Mouse (Mus musculus) stomach, embryonic 14.5 days (tissue): ENCODE data around the gene Evl. TPM values are rescaled to one million over a fixed set of nuclear protein-coding genes. Genes with fewer than 3 reads are reported as not detected.

Source experiments
- ATAC-seq: fragments of 200-750 bp; cut with Nextera tagmentation; 2 replicates; pipeline ENCODE4 v1.8.0; 2017; ENCODE audit warnings: low read depth, moderate TSS enrichment; ENCODE audit not compliant: insufficient number of reproducible peaks, insufficient read depth, low FRiP score
- H3K27ac ChIP-seq: fragments of 300-500 bp; sonication (generic); 2 replicates; pipeline ENCODE4 v1.5.1; 2014; ENCODE audit warnings: mild to moderate bottlenecking, low read length, moderate library complexity, mixed read lengths
- H3K27me3 ChIP-seq: fragments of 300-500 bp; sonication (generic); 2 replicates; pipeline ENCODE4 v1.6.1; 2014; ENCODE audit warnings: low read length, control low read depth, mixed read lengths; ENCODE audit not compliant: control insufficient read depth, insufficient read depth
- H3K36me3 ChIP-seq: fragments of 300-500 bp; sonication (generic); 2 replicates; pipeline ENCODE4 v1.6.1; 2014; ENCODE audit warnings: mild to moderate bottlenecking, control low read depth, low read length, moderate library complexity, mixed read lengths; ENCODE audit not compliant: control insufficient read depth, insufficient read depth
- H3K4me1 ChIP-seq: fragments of 300-500 bp; sonication (generic); 2 replicates; pipeline ENCODE4 v1.6.1; 2014; ENCODE audit warnings: low read length, control low read depth, mixed read lengths; ENCODE audit not compliant: control insufficient read depth, insufficient read depth
- H3K4me2 ChIP-seq: fragments of 300-500 bp; sonication (generic); replicated peaks from 2 replicates; pipeline ENCODE4 v1.6.1; 2014; ENCODE audit warnings: low read depth, low read length, control low read depth
- H3K4me3 ChIP-seq: fragments of 300-500 bp; sonication (generic); 2 replicates; pipeline ENCODE4 v1.5.1; 2014; ENCODE audit warnings: low read depth, low read length, control low read depth
- H3K9ac ChIP-seq: fragments of 300-500 bp; sonication (generic); replicated peaks from 2 replicates; pipeline ENCODE4 v1.6.1; 2014; ENCODE audit warnings: low read depth, mild to moderate bottlenecking, control low read depth, low read length, moderate library complexity, mixed read lengths
- H3K9me3 ChIP-seq: fragments of 300-500 bp; sonication (generic); 2 replicates; pipeline ENCODE4 v1.6.1; 2016; ENCODE audit warnings: low read depth, low read length, control low read depth; ENCODE audit not compliant: control insufficient read depth
- WGBS: fragments of 180-500 bp; shearing (Covaris S2); extraction: QIAGEN DNeasy Blood & Tissue Kit; methylation state at CpG from one replicate; pipeline ENCODE4 v1.1.7; 2014; 5-methylcytosine and 5-hydroxymethylcytosine counted together
- microRNA counts: library from miRNA; unstranded; fragments of <30 nt; microRNA quantifications from one replicate; lab custom pipeline; 2016
- microRNA-seq: library from miRNA; unstranded; fragments of <30 nt; microRNA quantifications from one replicate; pipeline ENCODE4, GENCODE M21; 2016
- polyA plus RNA-seq: library from polyadenylated mRNA; unstranded; fragments of >200 nt; fragmentation: Nextera tagmentation; extraction: Ambion mirVana; gene quantifications from 2 replicates; pipeline ENCODE4 v1.2.1, GENCODE M21; 2014

Evl gene
- polyA plus RNA-seq, 1 experiment from 2014 or later = 78.4 TPM

DNA sequence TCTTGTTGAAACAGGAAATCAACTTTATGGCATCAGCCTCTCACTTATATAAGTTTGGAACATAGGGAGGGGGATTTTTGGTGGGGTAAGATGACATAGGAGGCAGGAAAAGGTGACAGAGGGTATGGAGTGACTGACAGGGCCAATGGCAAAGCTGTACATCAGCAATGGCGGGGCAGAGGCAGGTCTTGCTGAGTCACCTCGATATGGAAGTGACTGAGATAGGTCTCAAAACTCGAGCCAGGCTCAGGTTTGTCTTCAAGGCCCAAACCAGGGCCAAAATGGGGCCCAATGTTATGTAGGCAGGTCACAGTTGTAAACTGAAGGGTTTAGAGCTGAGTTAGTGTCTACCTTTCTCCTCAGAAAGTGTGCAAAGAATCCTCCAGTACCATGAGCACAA lies 169.3 kb downstream of the Evl start:
- H3K4me2 ChIP-seq = no peak overlapping the region
- H3K9me3 ChIP-seq = no peaks in the 10 kb centered on the region
- H3K9ac ChIP-seq = no peak overlapping the region
- H3K27ac ChIP-seq = no peak overlapping the region
- H3K4me3 ChIP-seq = no peak overlapping the region
- no peaks in the 10 kb centered on the region for H3K36me3 ChIP-seq
- 90% methylated on average over 3 of the region's 3 CpGs for WGBS
- H3K4me1 ChIP-seq = no peaks in the 10 kb centered on the region
- no peaks in the 10 kb centered on the region for H3K27me3 ChIP-seq
- ATAC-seq = no peak

- no peak for ATAC-seq
- Histone ChIP-seq H3K27me3 (no peaks in the 10 kb centered on the region), H3K4me3 (no peak overlapping the region), H3K4me2 (no peak overlapping the region), H3K9ac (no peak overlapping the region), H3K27ac (no peak overlapping the region), H3K36me3 (no peaks in the 10 kb centered on the region), H3K9me3 (no peaks in the 10 kb centered on the region), H3K4me1 (no peaks in the 10 kb centered on the region)
- WGBS = 93% methylated on average over 2 of the region's 2 CpGs
Measured at GRCm38 (mm10) chr12:108734386-108734785, 179.9 kb downstream of the Evl start.

- 92% methylated on average over 7 of the region's 7 CpGs for WGBS
- no peak overlapping the region for H3K4me3 ChIP-seq
- H3K9me3 ChIP-seq = no peaks in the 10 kb centered on the region
- ATAC-seq = no peak
- no peak overlapping the region for H3K27ac ChIP-seq
- H3K9ac ChIP-seq = no peak overlapping the region
- H3K36me3 ChIP-seq = no peaks in the 10 kb centered on the region
- H3K4me2 ChIP-seq = no peak overlapping the region
- H3K4me1 ChIP-seq = no peaks in the 10 kb centered on the region
- no peaks in the 10 kb centered on the region for H3K27me3 ChIP-seq
Measured at GRCm38 (mm10) chr12:108737838-108738237, 183.3 kb downstream of the Evl start.

MicroRNA genes within 50 kb of the gene (microRNA counts, 519-probe panel; counts per million panel counts)
- microRNA mmu-miR-342-3p (lab: Ali Mortazavi, UCI) = 4,140 counts per million, percentile 82 among the panel's probes with 10 or more counts
- not detected for microRNA mmu-miR-342-5p (lab: Ali Mortazavi, UCI)

Small RNAs within 50 kb of the gene (microRNA-seq; reads per million reads assigned to microRNA genes)
- gene Gm23872 (not detected), gene Mir342 (4,663 reads per million, percentile 87 among the genes with 10 or more reads in this experiment)

Other genes with a start within 250 kb of the Evl start
- gene Hhipl1, start 248.4 kb upstream of the Evl start, polyA plus RNA-seq = 0.69 and 0.72 TPM in 2 replicates
- 6.5 and 8.7 TPM in 2 replicates for gene Cyp46a1, start 220.3 kb upstream of the Evl start, polyA plus RNA-seq
- gene Eml1, start 183.8 kb upstream of the Evl start, polyA plus RNA-seq = 68.6 and 75.8 TPM in 2 replicates
- gene Degs2, start 147.6 kb downstream of the Evl start, polyA plus RNA-seq = 17.3 and 17.9 TPM in 2 replicates
- gene Yy1, start 238.3 kb downstream of the Evl start, polyA plus RNA-seq = 20.9 and 22.4 TPM in 2 replicates